Mouse (Mus musculus): ENCODE measurements around the gene Slc30a6.

Slc30a6 gene

DNA sequence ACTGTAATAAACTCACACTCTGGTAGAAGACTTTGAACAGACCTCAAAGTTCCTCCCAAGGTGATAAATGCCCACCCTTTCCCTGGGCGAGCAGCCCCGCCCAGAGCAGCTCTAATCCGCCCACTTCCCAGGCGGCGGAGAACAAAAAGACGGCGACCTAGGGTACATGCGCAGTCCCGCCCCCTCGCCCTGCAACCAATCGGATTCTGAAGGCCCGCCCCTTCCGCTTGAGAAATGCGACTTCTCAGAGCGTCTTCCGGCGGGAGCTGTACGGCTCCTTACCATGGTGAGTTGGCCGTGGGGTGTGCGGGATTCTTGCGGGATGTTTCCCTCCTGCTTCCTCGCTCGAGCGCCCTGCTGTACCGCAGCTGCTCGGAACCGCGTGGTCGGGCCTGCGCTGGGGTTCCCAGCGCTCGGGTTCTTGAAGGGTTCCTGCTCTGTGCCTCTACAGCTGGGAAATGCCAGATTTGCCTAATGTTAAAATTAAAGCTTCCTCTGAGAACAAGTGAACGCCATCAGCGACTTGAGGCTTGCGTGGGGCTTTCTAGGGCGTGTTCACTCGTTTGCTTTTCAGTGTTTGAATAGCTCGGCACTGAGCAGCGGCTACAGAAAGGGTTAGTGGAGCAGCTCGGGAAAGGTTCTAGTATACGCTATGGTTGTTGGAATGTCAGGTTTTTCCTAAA lies at the start of gene Slc30a6:
TSS of gene Slc30a6 (plus strand) at position 226 of the 683 bp plus-strand sequence.
- in situ Hi-C loops (cut with MboI; ENCODE audit: low pct_unique_long_range_greater_than_20kb in 1 of 2, low sequenced_read_pairs in 2 of 2, unreplicated experiment in 1 of 2): no loop called here

- in situ Hi-C loops (cut with MboI; ENCODE audit: low pct_unique_long_range_greater_than_20kb in 1 of 2, low sequenced_read_pairs in 2 of 2, unreplicated experiment in 1 of 2): no loop called here
Measured at GRCm38 (mm10) chr17:74363592-74363991, 31.8 kb upstream of the Slc30a6 start.

DNA sequence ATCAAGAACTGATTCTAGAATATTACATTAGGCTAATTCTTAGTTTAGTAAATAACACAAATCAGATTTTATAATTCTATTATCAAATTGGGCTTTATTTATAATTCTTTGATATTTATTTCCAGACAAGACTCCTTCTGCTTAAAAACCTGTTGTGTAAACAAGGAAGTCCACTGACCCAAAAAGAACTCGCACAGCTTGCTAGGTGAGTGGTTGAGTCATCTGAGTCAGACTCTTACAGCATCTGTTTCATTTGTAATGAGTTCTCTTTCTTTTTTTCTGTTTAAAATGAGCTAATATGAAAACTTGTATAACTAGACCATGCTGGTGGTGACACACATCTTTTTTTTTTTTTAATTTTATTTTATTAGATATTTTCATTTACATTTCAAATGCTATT lies 18.5 kb upstream of the Slc30a6 start:
- in situ Hi-C loops (cut with MboI; ENCODE audit: low pct_unique_long_range_greater_than_20kb in 1 of 2, low sequenced_read_pairs in 2 of 2, unreplicated experiment in 1 of 2): no loop called here

DNA sequence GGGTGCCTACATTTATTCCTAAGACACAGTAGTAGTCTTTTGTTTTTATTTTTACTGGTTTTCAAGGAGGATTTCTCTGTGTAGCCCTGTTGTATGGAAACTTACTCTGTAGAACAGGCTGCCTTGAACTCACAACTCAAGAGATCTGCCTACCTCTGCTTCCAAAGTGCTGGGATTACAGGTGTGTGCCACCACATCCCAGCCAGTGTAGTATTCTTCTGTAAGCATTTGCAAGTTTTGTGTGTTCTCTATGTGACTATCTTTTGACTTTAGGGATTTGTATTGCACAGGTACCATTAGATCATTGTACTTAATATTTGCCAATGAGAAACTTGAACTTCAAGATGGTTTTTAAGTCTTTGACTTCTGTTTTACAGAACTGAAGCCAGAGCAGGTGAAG lies 8.8 kb upstream of the Slc30a6 start:
- in situ Hi-C loops (cut with MboI; ENCODE audit: low pct_unique_long_range_greater_than_20kb in 1 of 2, low sequenced_read_pairs in 2 of 2, unreplicated experiment in 1 of 2): no loop called here

- in situ Hi-C loops (cut with MboI; ENCODE audit: low pct_unique_long_range_greater_than_20kb in 1 of 2, low sequenced_read_pairs in 2 of 2, unreplicated experiment in 1 of 2): no loop called here
Measured at GRCm38 (mm10) chr17:74389847-74390246, 5.6 kb upstream of the Slc30a6 start.

DNA sequence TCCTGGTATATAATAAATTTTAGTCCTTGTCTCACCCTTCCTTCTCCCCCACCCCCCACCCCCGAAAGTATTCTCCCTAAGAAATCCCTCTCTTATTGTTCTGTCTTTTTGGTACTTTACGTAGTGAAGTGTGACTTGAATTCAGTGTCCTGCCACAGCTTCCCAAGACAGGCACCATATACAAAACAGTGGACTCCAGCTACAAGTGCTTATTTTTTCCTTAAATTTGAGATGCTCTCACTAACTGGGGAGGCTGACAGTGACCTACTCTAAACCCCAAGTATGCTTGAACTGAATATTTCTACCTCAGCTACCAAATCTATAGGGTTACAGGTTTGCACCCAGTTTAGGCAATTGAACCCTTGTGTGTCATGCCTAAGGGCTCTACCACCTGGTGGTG lies 1.0 kb upstream of the Slc30a6 start:
- in situ Hi-C loops (cut with MboI; ENCODE audit: low pct_unique_long_range_greater_than_20kb in 1 of 2, low sequenced_read_pairs in 2 of 2, unreplicated experiment in 1 of 2): no loop called here

- in situ Hi-C loops (cut with MboI; ENCODE audit: low pct_unique_long_range_greater_than_20kb in 1 of 2, low sequenced_read_pairs in 2 of 2, unreplicated experiment in 1 of 2): no loop called here
Measured at GRCm38 (mm10) chr17:74394855-74395254, 553 bp upstream of the Slc30a6 start.

DNA sequence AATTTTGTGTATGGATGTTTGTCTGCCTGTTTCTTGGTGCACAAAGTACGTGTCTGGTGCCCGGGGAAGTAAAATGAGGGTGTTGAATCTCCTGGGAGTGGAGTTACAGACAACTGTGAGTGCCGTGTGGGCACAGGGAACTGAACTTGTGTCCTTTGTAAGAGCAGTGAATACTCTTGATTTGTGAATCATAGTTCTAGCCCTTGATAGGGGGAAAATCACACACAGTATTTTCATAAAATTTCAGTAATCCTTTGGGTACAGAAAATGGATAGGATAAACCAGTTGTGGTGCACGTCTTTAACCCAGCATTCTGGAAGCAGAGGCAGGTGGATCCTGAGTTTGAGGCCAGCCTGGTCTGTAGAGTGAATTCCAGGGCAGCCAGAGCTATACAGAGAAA lies 1.4 kb downstream of the Slc30a6 start:
- in situ Hi-C loops (cut with MboI; ENCODE audit: low pct_unique_long_range_greater_than_20kb in 1 of 2, low sequenced_read_pairs in 2 of 2, unreplicated experiment in 1 of 2): no loop called here

- in situ Hi-C loops (cut with MboI; ENCODE audit: low pct_unique_long_range_greater_than_20kb in 1 of 2, low sequenced_read_pairs in 2 of 2, unreplicated experiment in 1 of 2): no loop called here
Measured at GRCm38 (mm10) chr17:74397173-74397572, 1.8 kb downstream of the Slc30a6 start.

DNA sequence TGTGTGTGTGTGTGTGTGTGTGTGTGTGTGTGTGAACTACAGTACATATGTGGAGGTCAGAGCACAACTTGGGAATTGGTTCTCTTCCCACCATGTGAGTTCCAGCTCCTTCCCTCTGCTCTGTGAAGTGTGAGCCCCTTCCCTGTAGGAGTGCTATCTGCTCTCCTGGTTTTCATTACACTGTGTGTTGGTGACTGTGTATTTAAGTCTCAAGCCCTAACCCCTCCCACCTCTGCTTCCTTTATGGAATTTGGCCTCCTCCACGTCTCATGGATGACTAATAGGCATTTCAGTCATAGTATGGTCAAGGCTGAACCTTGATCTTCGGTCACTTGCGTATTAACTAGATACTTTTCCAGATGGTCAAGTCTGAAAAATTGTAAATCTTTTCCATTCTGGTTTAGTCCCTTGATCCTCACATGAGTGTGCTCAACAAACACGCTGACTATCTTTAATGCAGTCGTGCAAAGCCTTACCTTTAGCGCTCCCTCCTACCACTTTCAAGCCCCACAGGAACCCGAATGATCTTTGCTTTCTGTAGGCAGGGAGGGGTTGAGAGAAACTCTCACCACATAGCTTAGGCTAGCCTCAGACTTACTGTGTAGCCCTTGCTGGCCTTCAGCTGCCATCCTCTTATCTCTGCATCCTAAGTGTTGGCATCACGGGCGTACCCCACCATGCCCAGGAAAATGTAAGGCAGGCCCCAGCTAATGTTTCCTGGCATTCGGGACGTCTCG lies 7.2 kb downstream of the Slc30a6 start:
- in situ Hi-C loops (cut with MboI; ENCODE audit: low pct_unique_long_range_greater_than_20kb in 1 of 2, low sequenced_read_pairs in 2 of 2, unreplicated experiment in 1 of 2): no loop called here

DNA sequence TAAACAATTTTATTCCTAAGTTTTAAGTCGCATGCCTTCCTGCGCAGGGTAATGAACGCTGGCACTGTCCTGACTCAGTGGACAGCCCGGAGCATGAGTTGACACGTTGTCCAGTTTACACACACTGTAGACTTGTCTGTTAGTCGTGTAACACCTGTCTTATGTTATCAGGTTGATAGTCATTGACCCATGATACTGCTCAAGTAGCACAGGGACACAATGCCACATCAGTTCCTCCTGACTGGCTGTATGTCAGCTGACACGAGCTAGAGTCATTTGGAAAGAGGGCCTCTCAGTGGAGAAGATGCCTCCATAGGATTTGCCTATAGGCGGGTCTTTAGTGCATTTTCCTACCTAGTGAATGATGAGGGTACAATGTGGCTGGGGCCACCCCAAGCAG lies 11.1 kb downstream of the Slc30a6 start:
- in situ Hi-C loops (cut with MboI; ENCODE audit: low pct_unique_long_range_greater_than_20kb in 1 of 2, low sequenced_read_pairs in 2 of 2, unreplicated experiment in 1 of 2): no loop called here

DNA sequence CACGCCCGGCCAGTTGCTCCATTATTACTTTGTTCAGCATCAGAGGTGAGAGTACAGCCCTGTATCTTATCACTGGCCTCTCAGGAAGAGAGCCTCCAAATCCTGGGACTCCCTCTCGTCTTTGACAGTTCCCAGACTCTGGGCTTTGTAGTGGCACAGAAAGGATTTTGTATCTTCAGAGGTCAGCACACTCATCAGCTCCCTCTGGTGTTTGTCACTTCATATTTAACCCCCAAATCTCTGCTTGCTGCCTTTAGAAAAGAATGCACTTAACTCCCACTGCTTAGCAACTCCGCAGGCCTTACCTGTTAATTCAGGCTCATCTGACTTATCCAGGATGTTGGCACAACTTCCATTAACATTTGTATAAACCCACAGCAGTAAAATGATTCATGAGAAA lies 14.3 kb downstream of the Slc30a6 start:
- in situ Hi-C loops (cut with MboI; ENCODE audit: low pct_unique_long_range_greater_than_20kb in 1 of 2, low sequenced_read_pairs in 2 of 2, unreplicated experiment in 1 of 2): no loop called here

- in situ Hi-C loops (cut with MboI; ENCODE audit: low pct_unique_long_range_greater_than_20kb in 1 of 2, low sequenced_read_pairs in 2 of 2, unreplicated experiment in 1 of 2): no loop called here
Measured at GRCm38 (mm10) chr17:74413324-74413723, 17.9 kb downstream of the Slc30a6 start.

DNA sequence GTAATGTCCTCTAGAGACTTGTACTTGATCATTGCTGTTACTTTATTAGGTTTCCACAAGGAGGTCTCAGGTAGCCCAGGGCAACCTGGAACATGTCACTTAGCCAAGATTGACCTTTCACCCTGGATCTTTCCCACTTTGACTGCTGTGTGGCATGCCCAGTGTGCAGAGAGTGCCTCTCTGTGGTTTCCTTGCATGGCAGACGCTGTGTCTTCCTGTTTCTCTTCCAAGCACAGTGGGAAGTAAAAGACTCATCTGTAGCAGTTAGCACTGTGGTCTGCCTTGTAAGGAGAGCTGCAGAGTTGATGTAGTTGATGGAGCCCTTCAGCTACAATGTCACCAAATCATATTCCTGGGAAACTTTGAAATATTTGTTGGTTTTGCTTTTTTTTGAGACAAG lies 19.3 kb downstream of the Slc30a6 start:
- in situ Hi-C loops (cut with MboI; ENCODE audit: low pct_unique_long_range_greater_than_20kb in 1 of 2, low sequenced_read_pairs in 2 of 2, unreplicated experiment in 1 of 2): no loop called here

- in situ Hi-C loops (cut with MboI; ENCODE audit: low pct_unique_long_range_greater_than_20kb in 1 of 2, low sequenced_read_pairs in 2 of 2, unreplicated experiment in 1 of 2): no loop called here
Measured at GRCm38 (mm10) chr17:74416841-74417360, 21.5 kb downstream of the Slc30a6 start.

GRCm38 (mm10) chr17:74418171-74418570 lies 22.8 kb downstream of the Slc30a6 start:
- in situ Hi-C loops (cut with MboI; ENCODE audit: low pct_unique_long_range_greater_than_20kb in 1 of 2, low sequenced_read_pairs in 2 of 2, unreplicated experiment in 1 of 2): no loop called here

DNA sequence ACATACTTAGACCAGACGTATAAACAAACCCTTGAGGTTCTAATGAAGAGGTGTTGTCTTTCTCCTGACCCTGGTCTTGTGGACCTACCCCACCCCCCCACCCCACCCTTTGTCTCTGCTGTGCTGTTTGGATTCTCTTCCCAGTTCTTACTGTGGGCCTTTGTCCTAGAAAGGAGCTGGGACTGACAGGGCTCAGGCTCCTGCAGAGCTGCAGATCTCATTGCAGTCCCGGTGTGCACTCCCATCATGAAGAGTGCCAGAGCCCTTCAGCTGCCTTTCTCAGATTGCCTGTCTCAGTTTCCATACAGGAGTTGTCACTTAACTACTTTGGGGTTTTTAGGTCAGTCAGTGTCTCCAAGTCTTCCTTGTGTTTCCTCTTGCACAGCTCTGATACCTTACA lies 25.2 kb downstream of the Slc30a6 start:
- in situ Hi-C loops (cut with MboI; ENCODE audit: low pct_unique_long_range_greater_than_20kb in 1 of 2, low sequenced_read_pairs in 2 of 2, unreplicated experiment in 1 of 2): no loop called here

DNA sequence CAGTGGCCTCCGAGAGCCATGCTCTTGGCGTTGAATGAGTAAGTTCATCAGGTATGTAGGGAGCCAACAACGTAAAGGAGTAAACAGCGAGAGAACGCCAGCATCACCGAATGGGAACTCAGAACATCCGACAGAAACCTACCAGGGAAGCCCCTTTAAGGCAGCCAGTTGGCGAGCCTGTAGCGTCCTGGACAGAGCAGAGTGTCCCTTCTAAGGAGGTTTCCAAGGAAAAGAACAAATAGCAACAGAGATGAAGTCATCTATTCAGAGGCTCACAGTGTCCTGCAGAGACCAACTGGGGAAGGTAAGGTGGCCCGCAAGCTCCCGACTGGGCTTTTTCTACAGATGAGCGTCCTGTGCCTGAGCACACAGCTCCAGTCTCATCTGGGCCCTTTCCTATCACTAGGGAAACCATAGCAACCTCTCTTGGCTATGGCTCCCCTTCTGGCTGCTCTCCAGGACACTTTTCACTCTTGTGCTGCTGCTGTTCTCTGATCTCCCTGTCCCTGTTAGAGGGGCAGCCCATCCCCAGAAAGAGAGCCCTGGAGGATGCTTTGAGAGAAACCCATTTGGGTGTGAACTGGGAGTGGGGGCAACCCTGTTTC lies 29.1 kb downstream of the Slc30a6 start:
- in situ Hi-C loops (cut with MboI; ENCODE audit: low pct_unique_long_range_greater_than_20kb in 1 of 2, low sequenced_read_pairs in 2 of 2, unreplicated experiment in 1 of 2): no loop called here

GRCm38 (mm10) chr17:74430074-74430473 lies 34.7 kb downstream of the Slc30a6 start:
- in situ Hi-C loops (cut with MboI; ENCODE audit: low pct_unique_long_range_greater_than_20kb in 1 of 2, low sequenced_read_pairs in 2 of 2, unreplicated experiment in 1 of 2): no loop called here

DNA sequence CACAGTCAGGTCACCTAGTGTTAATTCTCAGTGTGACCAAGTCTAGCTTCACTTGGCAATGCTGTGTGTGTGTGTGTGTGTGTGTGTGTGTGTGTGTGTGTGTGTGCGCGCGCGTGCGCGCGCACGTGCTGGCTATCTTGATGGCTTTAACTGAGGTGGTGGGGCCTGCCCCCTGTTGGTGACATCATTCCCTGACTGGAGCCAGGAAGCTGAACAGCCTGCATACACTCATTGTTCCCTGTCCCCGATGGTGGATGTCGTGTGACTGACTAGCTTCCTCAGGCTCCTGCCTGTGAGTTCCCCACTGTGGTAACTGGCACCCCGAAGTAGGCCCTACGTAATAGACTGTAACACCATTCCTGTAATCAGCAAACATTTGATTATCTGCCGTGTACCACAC lies 36.1 kb downstream of the Slc30a6 start:
- in situ Hi-C loops (cut with MboI; ENCODE audit: low pct_unique_long_range_greater_than_20kb in 1 of 2, low sequenced_read_pairs in 2 of 2, unreplicated experiment in 1 of 2): no loop called here

Data from mouse embryonic stem cell (cell line).